Mouse (Mus musculus) megakaryocyte, adult 5-6 weeks (primary cell): ENCODE data around the gene Diras1. TPM values are rescaled to one million over a fixed set of nuclear protein-coding genes. Genes with fewer than 3 reads are reported as not detected.

Experiments
- ATAC-seq: 2 replicates; pipeline ENCODE4 v1.8.0; 2016; ENCODE audit warnings: mild to moderate bottlenecking, inconsistent platforms; ENCODE audit not compliant: poor library complexity, severe bottlenecking
- total RNA-seq, 2 experiments: library from RNA; stranded (forward) in 1 of 2; stranded (reverse) in 1 of 2; fragments of 153-499, 151-499 nt in 1 of 2; fragments of 221-1000, 200-1000 nt in 1 of 2; gene quantifications; 2 replicates each; pipeline versions ENCODE4 v1.2.3 to v1.2.4; 2015 to 2017

Gene Diras1
- total RNA-seq, 2 experiments from 2014 or later = not detected

DNA sequence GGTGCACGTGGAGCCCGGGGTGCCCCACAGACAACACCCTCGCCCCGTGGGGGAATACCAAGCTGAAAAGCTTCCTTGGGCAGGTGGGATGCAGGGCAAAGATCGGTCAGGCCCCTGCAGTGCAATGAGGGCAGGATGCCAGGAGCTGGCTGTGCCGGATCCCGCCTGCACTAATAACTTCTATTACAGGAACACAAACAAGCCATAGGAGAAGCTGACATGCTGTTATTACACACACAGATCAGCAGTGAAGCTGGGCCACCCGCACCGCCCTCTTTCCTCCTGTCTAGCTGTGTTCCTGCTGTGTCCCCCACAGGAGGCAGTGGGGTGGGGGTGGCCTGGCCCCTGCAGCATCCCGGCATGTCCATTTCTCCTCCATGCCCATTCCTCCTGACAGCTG is 3.6 kb upstream of the Diras1 start:
- no peak for ATAC-seq

DNA sequence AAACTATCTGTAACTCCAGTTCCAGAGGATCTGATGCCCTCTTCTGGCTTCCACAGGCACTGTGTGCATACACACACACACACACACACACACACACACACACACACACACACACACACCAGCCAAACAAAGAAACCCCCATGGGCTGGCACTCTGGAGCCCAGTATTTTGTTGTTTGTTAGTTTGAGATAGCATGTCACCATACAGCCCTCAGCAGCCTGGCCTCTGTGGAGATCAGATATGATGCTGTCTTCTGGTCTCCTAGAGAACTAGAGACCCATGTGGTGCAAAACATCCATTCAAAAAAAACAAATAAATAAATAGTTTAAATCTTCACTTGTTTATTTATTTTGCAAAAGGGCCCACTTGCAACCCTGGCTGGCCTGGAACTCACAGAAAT is 2.8 kb upstream of the Diras1 start:
- no peak for ATAC-seq

GRCm38 (mm10) chr10:81027331-81027730 is 1.9 kb upstream of the Diras1 start:
- no peak for ATAC-seq

GRCm38 (mm10) chr10:81026857-81027256 is 1.4 kb upstream of the Diras1 start:
- no peak for ATAC-seq

DNA sequence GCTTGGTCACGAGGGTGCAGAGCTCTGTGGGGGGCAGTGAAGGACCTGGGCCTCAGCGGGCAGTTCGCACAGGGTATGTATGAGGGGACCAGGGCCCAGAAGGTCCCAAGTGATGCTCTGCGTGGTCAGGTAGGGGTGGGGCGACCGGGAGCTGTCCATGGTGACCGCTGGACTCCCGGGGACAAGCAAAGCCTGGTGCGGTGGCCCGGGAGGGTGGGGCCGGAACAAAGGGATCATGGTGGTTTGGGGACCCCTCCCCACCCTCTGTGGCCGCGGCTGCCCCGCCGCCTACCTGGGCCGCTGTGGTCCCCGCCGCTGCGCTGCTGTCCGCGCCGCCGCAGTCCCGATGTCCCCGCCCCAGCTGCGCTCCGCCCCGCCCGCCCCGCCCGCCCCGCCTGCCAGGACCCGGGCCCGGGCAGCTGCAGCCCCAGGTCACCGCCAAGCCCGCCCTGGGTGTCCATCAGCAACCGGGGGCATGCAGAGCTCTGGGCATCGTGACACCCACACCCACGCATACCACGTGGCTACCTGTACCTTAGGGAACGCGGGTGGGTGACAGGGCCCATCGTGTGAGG is 328 bp downstream of the Diras1 start:
- no peak for ATAC-seq

DNA sequence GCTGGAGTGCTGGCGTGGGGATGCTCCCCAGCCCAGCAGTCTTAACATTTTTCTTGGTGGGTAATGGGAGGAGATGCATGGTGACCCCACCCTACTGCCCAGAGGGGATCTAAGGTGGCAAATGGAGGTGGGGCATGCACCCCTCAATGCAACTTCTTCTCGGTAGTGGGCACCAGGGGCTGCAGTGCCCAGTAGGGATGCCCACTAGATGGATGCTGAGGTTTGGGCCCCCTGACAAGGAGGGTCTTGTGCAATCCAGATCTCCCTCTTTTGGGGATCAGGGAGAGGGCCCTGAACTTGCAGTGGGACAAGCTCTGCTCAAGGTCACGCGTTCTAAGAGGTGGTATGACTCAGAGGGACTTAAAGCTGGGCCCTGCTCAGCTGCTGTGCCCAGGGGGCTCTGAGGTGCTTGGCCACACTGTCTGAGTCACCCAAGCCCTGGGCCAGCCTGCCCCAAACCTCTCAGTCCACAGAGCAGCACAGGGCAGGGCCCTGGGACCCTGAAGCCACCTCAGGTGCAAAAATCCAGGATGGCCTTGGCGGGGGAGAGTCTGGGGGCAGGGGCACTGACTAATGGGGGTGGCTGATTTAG is 1.0 kb downstream of the Diras1 start:
- no peak for ATAC-seq

DNA sequence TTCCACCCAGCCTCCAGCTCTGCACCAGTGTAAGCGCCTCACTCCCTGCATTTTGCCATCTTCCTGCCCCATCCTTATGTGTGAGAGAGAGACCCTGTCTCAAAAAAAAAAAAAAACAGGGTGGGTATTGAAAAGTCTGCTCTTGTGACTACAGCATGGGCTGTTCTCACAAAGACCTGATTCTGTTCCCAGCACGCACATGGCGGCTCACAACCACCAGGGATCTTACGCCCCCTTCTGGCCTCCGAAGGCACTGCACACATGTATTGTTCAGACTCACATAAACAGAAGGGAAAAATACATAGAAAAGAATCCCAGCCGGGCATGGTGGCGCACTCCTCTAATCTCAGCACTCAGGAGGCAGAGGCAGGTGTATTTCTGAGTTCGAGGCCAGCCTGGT is 2.7 kb downstream of the Diras1 start:
- ATAC-seq = no peak

DNA sequence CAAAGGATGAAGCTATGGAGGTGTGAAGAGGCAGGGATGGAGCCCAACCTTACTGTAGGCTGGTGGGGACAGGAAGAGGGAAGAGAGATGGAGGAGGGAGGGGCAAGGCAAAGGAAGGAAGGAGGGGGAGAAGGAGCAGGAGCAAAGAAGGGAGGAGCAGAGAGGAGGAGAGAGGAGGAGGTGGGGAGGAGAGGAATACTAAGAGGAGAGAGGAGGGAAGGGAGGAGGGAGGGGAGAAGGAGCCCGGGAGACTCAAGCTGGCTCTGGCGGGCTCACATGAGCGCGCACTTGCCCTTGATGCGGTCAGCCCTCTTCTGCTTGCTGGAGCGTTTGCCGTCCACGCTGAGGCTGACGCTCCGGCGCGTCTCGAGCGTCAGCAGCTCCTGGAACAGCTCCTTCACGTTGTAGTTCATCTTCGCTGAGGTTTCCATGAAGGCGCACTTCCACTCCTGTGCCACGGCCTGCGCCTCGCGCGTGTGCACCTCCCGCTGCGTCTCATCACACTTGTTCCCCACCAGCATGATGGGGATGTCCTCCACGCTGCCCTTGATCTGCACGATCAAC is 3.8 kb downstream of the Diras1 start:
- no peak for ATAC-seq

DNA sequence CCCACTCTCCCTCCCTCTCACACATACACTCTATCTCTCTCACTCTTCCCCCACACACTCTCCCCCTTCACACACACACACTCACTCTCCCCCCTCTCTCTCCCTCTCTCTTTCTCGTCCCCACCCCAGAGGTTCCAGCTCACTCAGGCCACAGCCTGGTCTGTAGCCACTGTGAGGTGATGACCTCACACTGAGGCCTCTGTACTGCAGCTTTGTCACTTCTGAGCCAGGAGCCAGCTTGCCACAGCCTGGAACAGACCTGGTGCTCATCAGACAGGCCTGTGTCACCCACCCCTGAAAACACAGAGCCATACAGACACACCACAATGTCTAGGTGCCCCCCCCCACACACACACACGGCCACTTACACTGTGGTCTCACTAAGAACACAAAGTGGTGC is 5.3 kb downstream of the Diras1 start:
- no peak for ATAC-seq

GRCm38 (mm10) chr10:81019687-81020086 is 5.8 kb downstream of the Diras1 start:
- no peak for ATAC-seq

DNA sequence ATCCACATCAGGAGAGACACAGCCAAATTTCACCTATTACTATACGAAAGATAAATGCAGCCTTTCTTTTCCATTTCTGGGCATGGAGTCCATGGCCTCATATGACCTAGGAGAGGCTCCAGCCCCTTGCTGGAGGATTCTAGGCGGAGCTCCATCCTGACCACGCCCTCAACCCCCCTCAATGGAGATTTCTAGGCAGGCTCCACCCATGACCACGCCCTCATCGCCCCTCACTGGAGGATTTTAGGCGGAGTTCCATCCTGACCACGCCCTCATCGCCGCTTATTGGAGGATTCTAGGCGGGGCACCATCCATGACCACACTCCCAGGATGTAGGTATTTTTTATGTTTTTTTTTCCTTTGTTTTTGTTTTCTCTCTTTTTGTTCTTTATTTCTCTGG is 7.1 kb downstream of the Diras1 start:
- no peak for ATAC-seq

DNA sequence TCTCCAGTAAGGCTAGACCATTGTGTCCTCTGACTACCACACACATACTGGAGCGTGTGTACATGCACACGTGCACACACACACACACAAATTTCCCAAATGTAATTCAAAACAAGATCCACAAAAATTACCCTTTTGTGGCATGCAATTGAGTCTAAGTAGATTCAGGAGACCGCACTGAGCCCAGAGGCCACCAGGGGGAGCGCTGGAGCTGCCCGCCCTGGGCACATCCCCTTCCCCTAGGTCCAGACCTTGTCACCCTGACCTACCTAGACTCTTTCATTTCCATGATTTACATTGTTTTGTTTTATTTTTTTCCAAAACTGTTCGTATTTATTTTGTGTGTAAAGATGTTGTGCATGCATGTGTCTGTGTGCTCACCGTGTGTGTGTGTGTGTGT is 8.8 kb downstream of the Diras1 start:
- peak; percentile 67 for ATAC-seq

DNA sequence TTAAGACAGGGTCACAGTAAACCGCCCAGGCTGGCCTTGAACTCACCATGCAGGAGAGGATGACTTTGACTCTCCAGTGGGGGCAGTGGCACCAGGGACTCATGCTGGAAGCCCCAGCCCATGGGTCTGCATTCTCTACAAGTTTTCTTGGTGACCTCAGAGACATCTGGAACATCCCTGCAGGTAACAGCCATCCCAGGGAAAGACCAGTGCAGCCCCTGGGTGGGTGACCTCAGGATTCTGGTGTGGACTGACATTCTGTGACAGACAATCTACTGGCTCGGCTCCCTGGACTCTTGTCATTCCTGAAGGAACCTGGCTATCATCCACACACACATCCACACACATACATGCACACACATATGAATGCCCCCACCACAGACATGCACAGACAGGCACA is 9.8 kb downstream of the Diras1 start:
- ATAC-seq = no peak

DNA sequence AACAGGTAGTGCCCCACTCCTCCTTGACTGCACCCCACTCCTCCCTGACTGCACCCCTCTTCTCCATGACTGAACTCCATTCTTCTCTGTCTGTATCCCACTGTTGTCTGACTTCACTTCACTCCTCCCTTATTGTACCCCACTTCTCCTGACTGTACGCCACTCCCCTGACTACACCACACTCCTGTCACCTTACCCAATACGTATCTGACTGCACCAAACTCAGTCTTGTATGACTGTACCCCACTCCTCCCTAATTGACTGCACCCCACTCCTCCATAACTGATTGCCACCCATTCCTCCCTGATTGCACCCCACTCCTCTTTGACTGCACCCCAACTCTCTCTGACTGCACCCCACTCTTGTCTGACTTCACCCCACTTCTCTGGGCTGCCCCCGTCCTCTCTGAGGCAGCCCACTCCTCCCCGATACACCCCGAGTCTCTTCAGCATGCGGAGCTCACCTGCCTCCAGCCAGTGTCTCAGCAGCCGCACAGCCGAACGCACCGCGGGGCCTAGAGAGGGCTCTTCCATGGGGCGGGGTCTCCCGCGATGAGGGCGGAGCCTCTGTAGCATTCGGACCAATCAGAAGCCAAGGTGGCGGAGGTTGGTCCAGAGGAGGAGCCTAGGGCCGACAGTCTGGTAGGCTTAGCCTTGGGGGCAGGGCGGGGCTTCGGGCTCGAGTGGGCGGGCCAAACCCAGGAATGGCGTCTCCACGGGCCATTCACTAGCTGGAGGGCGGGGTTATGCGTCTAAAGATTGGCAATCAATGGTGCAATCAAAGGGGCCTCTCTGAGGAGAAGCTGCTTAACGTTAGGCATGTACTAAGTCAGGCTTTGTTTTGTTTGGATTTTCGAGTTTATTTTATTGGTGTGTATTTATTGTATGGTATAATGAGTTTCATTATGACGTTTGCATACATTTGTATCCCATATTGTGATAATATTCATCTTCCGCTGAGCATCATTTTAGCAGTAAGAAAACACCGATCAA is 10.8 kb downstream of the Diras1 start, which contains the start of gene Gng7:
Gng7 (minus strand) TSS at position 553 of the 992 bp plus-strand sequence.
- peak; percentile 97 for ATAC-seq

DNA sequence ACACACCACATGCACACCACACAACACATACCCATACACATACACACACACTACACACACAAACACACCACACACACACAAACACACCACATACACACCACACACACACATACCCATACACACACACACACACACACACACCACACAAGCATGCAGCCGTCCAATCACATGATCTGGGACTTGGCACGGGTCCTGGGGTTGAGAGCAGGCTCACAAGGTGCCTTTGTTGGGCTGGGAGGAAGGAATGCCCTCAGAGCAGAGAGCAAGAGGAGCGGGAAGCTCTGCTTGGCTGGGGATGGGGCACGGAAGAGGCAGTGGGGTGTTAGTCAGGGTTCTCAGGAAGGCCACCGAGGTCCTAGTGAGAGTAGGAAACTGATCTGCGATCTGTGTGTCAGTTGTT is 14.6 kb downstream of the Diras1 start:
- no peak for ATAC-seq

GRCm38 (mm10) chr10:81007240-81007639 is 18.2 kb downstream of the Diras1 start:
- no peak for ATAC-seq

- no peak for ATAC-seq
Measured at GRCm38 (mm10) chr10:81006005-81006677, 19.3 kb downstream of the Diras1 start.

DNA sequence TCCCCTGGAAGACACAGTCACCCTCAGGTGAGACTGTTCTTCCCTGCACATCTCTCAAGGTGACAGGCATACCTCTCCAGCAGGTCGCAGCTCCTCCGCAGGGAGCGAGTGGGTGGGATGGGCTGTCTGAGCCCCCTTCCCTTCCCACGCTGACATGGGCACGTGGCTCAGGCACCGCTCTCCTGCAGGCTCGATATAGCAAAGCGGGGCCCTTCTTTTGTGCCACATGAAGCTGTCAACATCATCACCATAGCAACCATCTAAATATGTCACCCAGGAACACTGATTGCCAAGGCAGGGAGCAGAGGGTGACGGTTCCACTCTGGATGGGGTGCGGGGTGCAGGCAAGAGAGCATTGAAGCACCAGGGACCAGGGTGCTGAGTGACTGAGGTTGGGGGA is 24.3 kb downstream of the Diras1 start:
- no peak for ATAC-seq

- no peak for ATAC-seq
Measured at GRCm38 (mm10) chr10:81000197-81001062, 25.0 kb downstream of the Diras1 start.
